Mouse (Mus musculus) monocyte, adult 5-6 weeks (primary cell): ENCODE measurements around the gene Poc1b. TPM values are rescaled to one million over a fixed set of nuclear protein-coding genes. Genes with fewer than 3 reads are reported as not detected.

Source experiments
- ATAC-seq: fragments of 153-309, 156-312 bp; replicated peaks from 2 replicates; pipeline ENCODE4 v1.8.0; 2017; ENCODE audit warnings: mild to moderate bottlenecking; ENCODE audit not compliant: low TSS enrichment, insufficient number of reproducible peaks, severe bottlenecking, poor library complexity, low FRiP score
- total RNA-seq: library from RNA; stranded (forward); fragments of 200-1000, 200-491, 200-594 nt; gene quantifications from 3 replicates; pipeline ENCODE4 v1.2.3, GENCODE M21; 2017

The Poc1b gene
- total RNA-seq, 1 experiment from 2014 or later: 11.2 TPM

DNA sequence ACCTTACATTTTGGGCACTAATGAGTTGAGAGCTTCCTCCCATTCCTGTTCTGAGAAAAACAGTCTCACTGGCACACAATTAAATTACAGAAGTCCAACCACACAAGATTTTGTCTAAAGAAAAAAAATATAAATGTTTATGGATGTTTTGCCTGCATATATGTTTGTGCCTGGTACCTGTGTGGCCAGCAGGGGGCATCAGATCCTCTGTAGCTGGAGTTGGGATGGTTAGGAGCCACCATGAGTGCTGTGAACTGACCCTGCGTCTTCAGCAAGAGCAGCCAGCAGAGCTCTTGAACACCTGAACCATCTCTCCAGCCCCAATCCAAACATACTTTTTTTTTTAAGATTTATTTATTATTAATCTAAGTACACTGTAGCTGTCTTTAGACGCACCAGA is 71.3 kb downstream of the Poc1b start:
- ATAC-seq: no peak

GRCm38 (mm10) chr10:99179122-99179521 is 72.3 kb downstream of the Poc1b start:
- ATAC-seq: no peak

DNA sequence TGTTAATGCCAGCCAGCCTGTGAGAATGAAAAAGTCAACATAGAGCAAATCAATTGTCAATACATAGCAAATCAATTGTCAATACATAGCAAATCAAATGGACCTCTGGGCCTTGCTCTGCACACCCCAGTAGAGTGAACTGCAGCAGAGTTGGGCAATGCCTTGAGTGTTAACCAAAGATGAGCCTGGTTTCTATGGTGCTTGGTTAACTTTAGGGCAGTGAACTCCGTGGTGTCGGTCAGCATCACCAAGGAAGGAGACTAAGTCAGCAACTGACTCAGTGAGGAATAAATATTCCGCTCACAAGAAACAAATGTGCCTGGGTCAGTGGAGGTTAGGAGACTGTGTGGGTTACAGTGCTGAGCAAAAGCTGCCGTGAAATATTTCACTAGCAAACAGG is 72.7 kb downstream of the Poc1b start:
- no peak for ATAC-seq

GRCm38 (mm10) chr10:99181497-99181896 is 74.7 kb downstream of the Poc1b start:
- ATAC-seq: 0 out of 2 replicates have a peak, but pooled peaks have one; percentile 9

GRCm38 (mm10) chr10:99182107-99182506 is 75.3 kb downstream of the Poc1b start:
- peak; percentile 90 for ATAC-seq

- ATAC-seq: no peak
These were observed 81.3 kb downstream of the Poc1b start for GRCm38 (mm10) chr10:99188175-99188574.

DNA sequence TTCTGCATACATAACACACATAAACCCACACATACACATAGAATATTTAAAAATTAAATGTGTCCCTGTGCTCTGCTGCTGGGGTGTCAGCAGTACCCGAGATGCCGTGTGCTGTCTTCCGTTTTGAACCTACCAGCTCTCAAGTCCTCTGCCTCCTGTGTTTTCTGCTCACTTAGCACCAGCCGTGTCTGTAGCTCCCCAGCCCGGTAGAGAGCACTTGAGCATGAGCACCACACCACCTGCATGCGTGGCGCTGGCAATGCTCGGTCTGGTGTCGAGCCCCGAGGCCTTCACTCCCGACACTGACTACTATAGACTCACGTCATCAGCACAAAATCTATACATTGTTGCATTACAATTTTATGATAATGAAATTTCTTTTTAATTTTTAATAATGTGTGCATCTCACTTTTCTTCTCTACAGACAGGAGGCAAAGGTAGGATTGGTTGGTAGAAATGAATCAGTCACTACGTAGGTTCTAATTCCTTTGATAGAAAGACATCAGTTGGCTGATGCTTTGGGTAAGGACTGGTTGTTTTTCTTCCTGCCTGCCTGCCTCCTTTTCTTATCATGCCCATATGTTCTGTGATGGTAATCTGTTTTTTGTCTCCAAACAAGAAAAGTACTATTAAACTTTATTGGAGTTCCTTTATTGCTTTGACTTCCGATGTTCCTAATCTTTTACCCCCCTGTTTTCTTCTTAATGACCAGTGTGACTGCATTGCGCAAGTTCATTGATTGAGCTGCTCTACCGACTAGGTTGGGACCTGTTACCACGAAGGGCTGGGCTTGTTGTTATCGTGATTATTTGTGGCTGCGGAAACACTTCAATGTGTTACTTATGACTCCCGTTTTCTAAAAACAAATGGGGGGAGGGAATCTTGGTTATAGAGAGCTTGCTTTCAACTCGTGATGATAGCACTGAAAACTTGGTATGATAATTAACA is 82.1 kb downstream of the Poc1b start:
- ATAC-seq: no peak

DNA sequence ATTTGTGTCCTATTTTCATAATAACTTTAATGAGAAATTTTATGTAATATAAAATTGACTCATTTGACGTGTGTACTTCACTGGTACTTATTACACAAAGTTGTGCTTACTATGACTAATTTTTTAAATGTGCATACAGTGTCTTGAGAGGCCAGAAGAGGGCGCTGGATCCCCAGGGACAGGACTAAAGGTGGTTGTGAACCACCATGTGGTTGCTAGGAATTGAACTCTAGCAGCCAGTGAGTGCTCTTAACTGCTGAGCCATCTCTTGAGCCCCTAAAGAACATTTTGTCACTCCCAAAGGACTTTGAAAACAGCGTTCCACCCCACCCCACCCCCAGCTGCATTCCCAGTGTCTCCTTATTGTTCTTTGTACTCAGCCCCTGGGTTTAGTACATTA is 84.0 kb downstream of the Poc1b start:
- ATAC-seq: peak; percentile 59

GRCm38 (mm10) chr10:99194451-99195055 is 87.7 kb downstream of the Poc1b start:
- ATAC-seq: peak; percentile 40

- no peak for ATAC-seq
These were observed 89.7 kb downstream of the Poc1b start for GRCm38 (mm10) chr10:99196556-99196955.

DNA sequence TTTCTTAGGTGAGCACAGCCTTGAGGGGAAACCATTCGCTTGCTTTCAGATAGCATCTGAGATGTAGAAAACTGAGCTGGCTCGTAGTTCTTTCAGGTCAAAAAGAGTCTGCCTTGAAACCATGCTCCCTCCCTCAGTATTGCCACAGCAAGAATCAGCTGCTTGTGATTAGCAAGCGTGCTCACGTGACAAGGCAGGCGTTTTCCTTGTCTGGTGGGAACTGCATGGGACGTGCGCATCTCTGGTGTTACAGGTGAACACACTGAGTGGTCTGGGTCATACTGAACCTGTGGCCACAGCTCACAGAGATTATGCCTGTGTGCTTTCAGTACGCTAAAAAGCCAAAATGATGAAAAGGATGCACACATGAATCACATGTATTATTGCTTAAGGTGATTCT is 90.3 kb downstream of the Poc1b start:
- no peak for ATAC-seq

DNA sequence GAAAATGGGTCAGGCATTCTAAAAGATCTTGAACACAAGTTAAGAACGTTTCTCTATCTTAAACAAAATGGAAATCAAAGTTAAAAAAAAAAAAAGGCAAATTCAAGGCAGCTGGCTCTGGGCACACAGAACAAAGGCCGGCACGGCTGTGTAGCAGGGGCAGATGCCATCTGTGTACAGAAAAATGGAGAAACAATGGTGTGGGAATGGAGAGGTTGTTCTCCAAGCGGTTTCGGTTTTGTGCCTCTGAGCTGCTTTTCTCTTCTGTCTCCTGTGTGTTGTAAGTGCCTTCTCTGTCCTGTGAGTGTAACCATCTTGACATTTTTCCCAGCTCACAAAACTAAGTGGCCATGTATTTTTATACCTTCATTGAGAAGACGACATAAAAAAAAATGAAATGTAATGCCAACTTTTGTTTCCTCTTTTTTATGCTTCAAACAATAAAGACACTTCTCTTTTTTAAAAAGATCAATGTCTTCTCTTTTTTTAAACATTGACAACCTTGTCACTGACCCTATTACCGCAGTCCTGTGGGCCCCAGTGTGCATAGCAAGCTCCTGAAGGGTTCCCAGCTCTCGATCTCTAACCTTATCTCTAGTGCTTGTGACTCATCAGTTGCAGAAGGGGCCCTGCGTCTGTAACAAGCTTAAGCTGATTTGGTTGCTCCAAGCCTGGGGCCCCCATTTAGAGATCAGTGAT is 90.9 kb downstream of the Poc1b start:
- ATAC-seq: peak; percentile 15; the same call in 1 of the 2 replicates

GRCm38 (mm10) chr10:99198946-99199345 is 92.1 kb downstream of the Poc1b start:
- ATAC-seq: no peak

DNA sequence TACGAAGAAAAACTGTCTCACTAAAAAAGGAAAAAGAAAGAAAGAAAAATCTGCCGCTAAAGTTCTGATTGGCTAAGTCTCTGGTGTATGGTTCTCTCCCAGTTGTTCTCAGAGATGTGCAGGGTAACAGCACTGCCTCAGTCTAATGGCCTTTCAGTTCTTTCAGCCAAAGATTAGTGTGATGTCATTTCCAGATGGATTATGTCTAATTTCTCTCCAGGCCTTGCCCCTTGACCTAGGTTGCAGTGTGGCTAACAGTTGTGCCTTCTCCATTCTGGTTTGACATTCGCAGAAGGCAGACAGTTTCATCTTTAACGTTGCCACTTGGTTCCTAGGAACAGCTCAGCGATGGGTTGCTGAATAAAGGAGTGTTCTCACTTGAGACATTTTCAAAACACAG is 94.1 kb downstream of the Poc1b start:
- no peak for ATAC-seq

GRCm38 (mm10) chr10:99201786-99202185 is 95.0 kb downstream of the Poc1b start:
- ATAC-seq: no peak

GRCm38 (mm10) chr10:99202363-99202762 is 95.5 kb downstream of the Poc1b start:
- no peak for ATAC-seq

GRCm38 (mm10) chr10:99203163-99203562 is 96.3 kb downstream of the Poc1b start:
- ATAC-seq: no peak

GRCm38 (mm10) chr10:99203577-99204487 is 97.0 kb downstream of the Poc1b start:
- no peak for ATAC-seq
